Comparison of ENCODE assay signal across 13 mouse cellular contexts in the genomic region with DNA sequence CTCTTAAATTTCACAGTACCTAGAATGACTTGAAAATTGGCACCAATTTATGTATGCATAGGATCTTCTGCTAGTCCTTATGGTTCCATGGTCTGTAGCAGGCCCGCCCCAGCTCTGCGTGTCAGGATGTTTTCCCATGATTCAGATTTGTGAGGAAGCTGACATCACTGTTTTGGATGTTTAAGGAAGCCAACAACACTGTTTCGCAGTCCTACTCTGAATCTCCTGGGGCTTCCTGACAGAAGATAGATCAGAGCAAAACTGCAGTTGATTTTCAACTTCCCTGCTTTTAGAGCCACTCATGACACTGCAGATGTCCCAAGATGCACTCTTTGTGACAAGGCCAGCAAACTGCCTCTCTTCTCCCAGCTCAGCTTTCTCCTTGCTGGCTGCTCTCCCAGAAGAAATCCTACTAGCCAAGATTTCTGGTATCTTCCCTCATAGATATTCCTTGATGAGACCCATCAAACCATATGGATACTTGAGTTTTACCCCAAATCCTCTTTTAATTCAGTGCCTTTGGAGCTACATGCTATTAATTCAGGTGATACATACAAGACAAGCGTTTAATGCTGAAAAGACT.
DNase-seq lines count a peak whose midpoint lies in the region; ATAC-seq and TF ChIP-seq lines count a peak whose summit lies in the region.
"Had no signal": no experiment of that assay in that cellular context is flagged by ENCODE, and none has a peak within 500 bp of the region (broad histone marks: within the 10 kb centered on the region; RNA-seq: fewer than 3 reads in every experiment).

No protein-coding gene starts in this region.

- H3K9ac ChIP-seq in embryonic facial prominence, embryonic 14.5 days (ENCODE audit: low read depth, low read length) = no peak overlapping the region
- no peak overlapping the region for H3K9ac ChIP-seq in intestine, postnatal 0 days (ENCODE audit: low read depth, low read length)
- H3K9ac ChIP-seq: liver, embryonic 12.5 days; midbrain, embryonic 15.5 days had no signal

- no peak overlapping the region for H3K27ac ChIP-seq in embryonic facial prominence, embryonic 14.5 days (replicated peaks; ENCODE audit: low read depth, low read length)
- no peak overlapping the region for H3K27ac ChIP-seq in embryonic facial prominence, embryonic 10.5 days (replicated peaks)
- no peak overlapping the region for H3K27ac ChIP-seq in intestine, postnatal 0 days (ENCODE audit: low read depth, low read length)
- H3K27ac ChIP-seq: liver, embryonic 12.5 days; midbrain, embryonic 15.5 days had no signal

- intact Hi-C loops in left cerebral cortex, postnatal 10 days (cut with DNase I) = no loop called here
- intact Hi-C loops in left cerebral cortex, postnatal 4 days (cut with DNase I) = no loop called here
- intact Hi-C loops in heart, postnatal 25 days (cut with DNase I) = no loop called here

- ATAC-seq in embryonic facial prominence, embryonic 14.5 days (ENCODE audit: low read depth) = no peak
- no peak for ATAC-seq in intestine, postnatal 0 days
- ATAC-seq: intestine, embryonic 16.5 days; liver, embryonic 12.5 days; midbrain, embryonic 15.5 days had no signal

- H3K4me3 ChIP-seq in embryonic facial prominence, embryonic 14.5 days (ENCODE audit: low read depth, low read length) = no peak overlapping the region
- no peak overlapping the region for H3K4me3 ChIP-seq in embryonic facial prominence, embryonic 10.5 days
- H3K4me3 ChIP-seq in intestine, postnatal 0 days (ENCODE audit: low read depth, low read length) = no peak overlapping the region
- H3K4me3 ChIP-seq: liver, embryonic 12.5 days; midbrain, embryonic 15.5 days had no signal

- no peaks in the 10 kb centered on the region for H3K9me3 ChIP-seq in embryonic facial prominence, embryonic 14.5 days (ENCODE audit: control insufficient read depth, low read length)
- H3K9me3 ChIP-seq in embryonic facial prominence, embryonic 10.5 days = no peaks in the 10 kb centered on the region
- no peaks in the 10 kb centered on the region for H3K9me3 ChIP-seq in intestine, postnatal 0 days (ENCODE audit: control insufficient read depth)
- H3K9me3 ChIP-seq: liver, embryonic 12.5 days; midbrain, embryonic 15.5 days had no signal

- no peak overlapping the region for H3K4me2 ChIP-seq in embryonic facial prominence, embryonic 14.5 days (ENCODE audit: low read depth, low read length)
- no peak overlapping the region for H3K4me2 ChIP-seq in intestine, postnatal 0 days (replicated peaks; ENCODE audit: low read depth)
- H3K4me2 ChIP-seq: liver, embryonic 12.5 days; midbrain, embryonic 15.5 days had no signal

- TF ChIP-seq CTCF in intestine, postnatal 0 days (IDR thresholded peaks at IDR 0.05; ENCODE audit: low read depth) = no peak

- 87% methylated on average over 4 of the region's 4 CpGs for WGBS in embryonic facial prominence, embryonic 14.5 days
- 84% methylated on average over 4 of the region's 4 CpGs for WGBS in embryonic facial prominence, embryonic 10.5 days
- WGBS in intestine, postnatal 0 days = 81% methylated on average over 4 of the region's 4 CpGs

- no peaks in the 10 kb centered on the region for H3K36me3 ChIP-seq in embryonic facial prominence, embryonic 14.5 days (ENCODE audit: control insufficient read depth, insufficient read depth, low read length)
- H3K36me3 ChIP-seq in embryonic facial prominence, embryonic 10.5 days (replicated peaks) = no peaks in the 10 kb centered on the region
- H3K36me3 ChIP-seq in intestine, postnatal 0 days (ENCODE audit: control insufficient read depth, insufficient read depth) = no peaks in the 10 kb centered on the region
- H3K36me3 ChIP-seq: liver, embryonic 12.5 days; midbrain, embryonic 15.5 days had no signal

- H3K27me3 ChIP-seq in embryonic facial prominence, embryonic 14.5 days (replicated peaks; ENCODE audit: control insufficient read depth, insufficient read depth, low read length) = no peaks in the 10 kb centered on the region
- no peaks in the 10 kb centered on the region for H3K27me3 ChIP-seq in embryonic facial prominence, embryonic 10.5 days (replicated peaks; ENCODE audit: low read depth, poor library complexity, severe bottlenecking)
- H3K27me3 ChIP-seq in intestine, postnatal 0 days (replicated peaks; ENCODE audit: control insufficient read depth, insufficient read depth, low read length) = no peaks in the 10 kb centered on the region
- H3K27me3 ChIP-seq: liver, embryonic 12.5 days; midbrain, embryonic 15.5 days had no signal

- DNase-seq in embryonic facial prominence, embryonic 14.5 days (ENCODE audit: low spot score) = peak; percentile 50
- DNase-seq in embryonic facial prominence, embryonic 10.5 days (ENCODE audit: low spot score) = no peak
- peak; percentile 23 to 33 for DNase-seq in left cerebral cortex, postnatal 10 days (ENCODE audit: extremely low spot score in 1 of 2, low spot score in 2 of 2)
- DNase-seq in left cerebral cortex, postnatal 4 days = no peak
- peak; percentile 0 for DNase-seq in heart, postnatal 25 days (ENCODE audit: low spot score)
- DNase-seq in telencephalon, adult 2 months (ENCODE audit: low read depth, low spot score) = peak; percentile 33
- no peak for DNase-seq in urinary bladder, postnatal 4 days (ENCODE audit: low spot score in 2 of 2)
- DNase-seq: lung, postnatal 36 days; thymus, postnatal 36 days had no signal

- no peaks in the 10 kb centered on the region for H3K4me1 ChIP-seq in embryonic facial prominence, embryonic 14.5 days (ENCODE audit: control insufficient read depth, insufficient read depth, low read length)
- no peaks in the 10 kb centered on the region for H3K4me1 ChIP-seq in embryonic facial prominence, embryonic 10.5 days
- H3K4me1 ChIP-seq in intestine, postnatal 0 days (replicated peaks; ENCODE audit: control insufficient read depth, insufficient read depth, low read length) = no peaks in the 10 kb centered on the region
- H3K4me1 ChIP-seq: liver, embryonic 12.5 days; midbrain, embryonic 15.5 days had no signal

Comparison
In these comparisons a context has a peak if more than half of its experiments do, and no peak if none do; other contexts are left out.
1. DNase-seq: peak in embryonic facial prominence, embryonic 14.5 days (single experiment), left cerebral cortex, postnatal 10 days (2 of 2), heart, postnatal 25 days (single experiment) and telencephalon, adult 2 months (single experiment); none in embryonic facial prominence, embryonic 10.5 days (single experiment), left cerebral cortex, postnatal 4 days (single experiment) and urinary bladder, postnatal 4 days (0 of 2).